Mouse (Mus musculus) hindbrain, postnatal 0 days (tissue): ENCODE data around the gene Gpr142. TPM values are rescaled to one million over a fixed set of nuclear protein-coding genes. Genes with fewer than 3 reads are reported as not detected.

Source experiments
- ATAC-seq: fragments of 200-750 bp; cut with Nextera tagmentation; 2 replicates; pipeline ENCODE4 v1.8.0; 2017; ENCODE audit warnings: mild to moderate bottlenecking, moderate TSS enrichment, moderate library complexity
- DNase-seq: peaks from one replicate; pipeline ENCODE4 v3.0.0-alpha.2; 2015; ENCODE audit warnings: low spot score
- H3K27ac ChIP-seq: fragments of 300-500 bp; sonication (generic); 2 replicates; pipeline ENCODE4 v1.5.1; 2014; ENCODE audit warnings: mild to moderate bottlenecking
- H3K27me3 ChIP-seq: fragments of 300-500 bp; sonication (generic); 2 replicates; pipeline ENCODE4 v1.6.1; 2014; ENCODE audit warnings: low read length, mixed read lengths; ENCODE audit not compliant: insufficient read depth
- H3K36me3 ChIP-seq: fragments of 300-500 bp; sonication (generic); 2 replicates; pipeline ENCODE4 v1.6.1; 2014; ENCODE audit warnings: low read length, mixed read lengths; ENCODE audit not compliant: insufficient read depth
- H3K4me1 ChIP-seq: fragments of 300-500 bp; sonication (generic); 2 replicates; pipeline ENCODE4 v1.6.1; 2014; ENCODE audit warnings: antibody characterized with exemption, low read length, mixed read lengths; ENCODE audit not compliant: insufficient read depth
- H3K4me2 ChIP-seq: fragments of 300-500 bp; sonication (generic); 2 replicates; pipeline ENCODE4 v1.6.1; 2014; ENCODE audit warnings: low read depth, mild to moderate bottlenecking, low read length, moderate library complexity, mixed read lengths
- H3K4me3 ChIP-seq: fragments of 300-500 bp; sonication (generic); 2 replicates; pipeline ENCODE4 v1.5.1; 2014; ENCODE audit warnings: low read length
- H3K9ac ChIP-seq: fragments of 300-500 bp; sonication (generic); replicated peaks from 2 replicates; pipeline ENCODE4 v1.6.1; 2014; ENCODE audit warnings: mild to moderate bottlenecking, low read length, moderate library complexity, mixed read lengths
- H3K9me3 ChIP-seq: fragments of 300-500 bp; sonication (generic); 2 replicates; pipeline ENCODE4 v1.6.1; 2016; ENCODE audit warnings: low read length, mixed read lengths
- CTCF ChIP-seq: IDR thresholded peaks from 2 replicates; pipeline ENCODE4 v1.5.1; 2016; ENCODE audit warnings: antibody characterized with exemption, control low read depth, low read depth
- WGBS: fragments of 180-500 bp; shearing (Covaris S2); extraction: QIAGEN DNeasy Blood & Tissue Kit; methylation state at CpG from one replicate; pipeline ENCODE4 v1.1.7; 2014; 5-methylcytosine and 5-hydroxymethylcytosine counted together
- polyA plus RNA-seq: library from polyadenylated mRNA; unstranded; fragments of >200 nt; fragmentation: Nextera tagmentation; extraction: Ambion mirVana; gene quantifications from 2 replicates; pipeline ENCODE4 v1.2.1, GENCODE M21; 2015
- total RNA-seq: library from RNA; depleted of rRNA; stranded (reverse); fragments of >200 nt; gene quantifications from 2 replicates; pipeline ENCODE4 v1.2.3, GENCODE M21; 2014

Gpr142 gene
- total and polyA plus RNA-seq, 2 experiments from 2014 or later = 0.58 TPM; not detected in 1

GRCm38 (mm10) chr11:114795848-114796322 is 2.8 kb upstream of the Gpr142 start, which contains the start of gene Btbd17:
Btbd17 (minus strand) TSS chr11:114795945.
- ATAC-seq (peak; percentile 88), DNase-seq (peak; percentile 90)
- no peak for TF ChIP-seq CTCF
- Histone ChIP-seq H3K9ac (peak within 1 kb of the TSS; percentile 46), H3K27me3 (no peaks in the 10 kb centered on the region), H3K4me3 (peak within 1 kb of the TSS; percentile 32), H3K27ac (peak within 1 kb of the TSS; percentile 95), H3K4me2 (peak within 1 kb of the TSS; percentile 68), H3K9me3 (no peaks in the 10 kb centered on the region), H3K36me3 (no peaks in the 10 kb centered on the region), H3K4me1 (peaks cover 40% of the 10 kb centered on the region)
- WGBS = 7% methylated on average over 4 of the region's 4 CpGs

DNA sequence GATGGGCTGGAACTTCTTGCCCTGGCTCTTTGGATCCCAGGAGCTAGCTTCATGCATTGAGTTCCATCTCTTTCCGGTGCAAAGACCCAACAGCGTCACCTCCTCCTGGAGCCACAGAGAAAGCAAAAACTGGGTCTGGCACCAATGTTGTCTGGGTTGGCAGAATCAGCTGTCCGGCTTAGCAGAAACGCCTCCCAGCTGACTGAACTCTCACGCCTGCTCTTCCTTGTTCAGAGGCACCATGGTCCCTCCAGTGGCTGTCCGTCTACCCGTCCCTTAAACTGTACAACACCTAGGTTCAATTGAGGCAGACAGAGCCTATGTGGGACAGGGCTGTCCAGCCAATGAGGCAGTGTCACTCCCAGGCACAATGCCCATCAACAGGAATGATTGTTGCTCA is 1.5 kb upstream of the Gpr142 start:
- no peak overlapping the region for H3K9ac ChIP-seq
- no peaks in the 10 kb centered on the region for H3K36me3 ChIP-seq
- H3K27ac ChIP-seq = peak overlapping the region; percentile 95; the same call in 1 of the 2 replicates
- DNase-seq (no peak), ATAC-seq (no peak)
- H3K4me1 ChIP-seq = peaks cover 34% of the 10 kb centered on the region
- H3K4me2 ChIP-seq = no peak overlapping the region
- TF ChIP-seq CTCF = no peak
- no peaks in the 10 kb centered on the region for H3K9me3 ChIP-seq
- H3K4me3 ChIP-seq = no peak overlapping the region
- 81% methylated on average over 7 of the region's 7 CpGs for WGBS
- no peaks in the 10 kb centered on the region for H3K27me3 ChIP-seq

GRCm38 (mm10) chr11:114797981-114798380 is 743 bp upstream of the Gpr142 start:
- H3K4me1 ChIP-seq = peaks cover 32% of the 10 kb centered on the region
- WGBS = 94% methylated on average over 3 of the region's 3 CpGs

GRCm38 (mm10) chr11:114801906-114802305 is 3.2 kb downstream of the Gpr142 start:
- no peaks in the 10 kb centered on the region for H3K27me3 ChIP-seq
- H3K27ac ChIP-seq = no peak overlapping the region
- no peak overlapping the region for H3K4me2 ChIP-seq
- no peak for TF ChIP-seq CTCF
- ATAC-seq (no peak), DNase-seq (no peak)
- no peak overlapping the region for H3K4me3 ChIP-seq
- no peak overlapping the region for H3K9ac ChIP-seq
- 88% methylated on average over 1 of the region's 1 CpGs for WGBS
- 0 out of 2 replicates have a peak, but pooled peaks cover 2% of the 10 kb centered on the region for H3K4me1 ChIP-seq
- H3K9me3 ChIP-seq = no peaks in the 10 kb centered on the region
- no peaks in the 10 kb centered on the region for H3K36me3 ChIP-seq

More at GRCm38 (mm10) chr11:114797981-114798380, 743 bp upstream of the Gpr142 start:
- no peak for TF ChIP-seq CTCF
- no peak overlapping the region for H3K4me3 ChIP-seq
- DNase-seq (no peak), ATAC-seq (no peak)
- H3K9ac ChIP-seq = no peak overlapping the region
- no peaks in the 10 kb centered on the region for H3K36me3 ChIP-seq
- no peaks in the 10 kb centered on the region for H3K9me3 ChIP-seq
- no peak overlapping the region for H3K4me2 ChIP-seq
- no peak overlapping the region for H3K27ac ChIP-seq
- no peaks in the 10 kb centered on the region for H3K27me3 ChIP-seq

- Histone ChIP-seq H3K9ac (0 out of 2 replicates have a peak overlapping the region, but pooled peaks have one; percentile 13), H3K4me1 (0 out of 2 replicates have a peak, but pooled peaks cover 2% of the 10 kb centered on the region), H3K9me3 (no peaks in the 10 kb centered on the region), H3K27ac (no peak overlapping the region), H3K36me3 (no peaks in the 10 kb centered on the region), H3K27me3 (no peaks in the 10 kb centered on the region), H3K4me3 (no peak overlapping the region), H3K4me2 (no peak overlapping the region)
- TF ChIP-seq CTCF = no peak
- 62% methylated on average over 15 of the region's 15 CpGs for WGBS
- ATAC-seq = no peak
- DNase-seq = no peak
Measured at GRCm38 (mm10) chr11:114802540-114803267, 4.0 kb downstream of the Gpr142 start.

GRCm38 (mm10) chr11:114803990-114804389 is 5.3 kb downstream of the Gpr142 start:
- H3K27ac ChIP-seq = no peak overlapping the region
- no peak for DNase-seq
- WGBS = 23% methylated on average over 8 of the region's 8 CpGs
- no peaks in the 10 kb centered on the region for H3K9me3 ChIP-seq
- no peak overlapping the region for H3K4me3 ChIP-seq
- 0 out of 2 replicates have a peak, but pooled peaks cover 2% of the 10 kb centered on the region for H3K4me1 ChIP-seq
- TF ChIP-seq CTCF = no peak
- no peaks in the 10 kb centered on the region for H3K27me3 ChIP-seq
- H3K36me3 ChIP-seq = no peaks in the 10 kb centered on the region
- H3K9ac ChIP-seq = no peak overlapping the region
- no peak overlapping the region for H3K4me2 ChIP-seq
- ATAC-seq = no peak

GRCm38 (mm10) chr11:114807025-114807424 is 8.3 kb downstream of the Gpr142 start:
- Histone ChIP-seq H3K27me3 (no peaks in the 10 kb centered on the region), H3K4me1 (0 out of 2 replicates have a peak, but pooled peaks cover 2% of the 10 kb centered on the region), H3K27ac (no peak overlapping the region), H3K9me3 (no peaks in the 10 kb centered on the region), H3K9ac (no peak overlapping the region), H3K36me3 (no peaks in the 10 kb centered on the region), H3K4me2 (no peak overlapping the region), H3K4me3 (no peak overlapping the region)
- WGBS = 40% methylated on average over 2 of the region's 2 CpGs
- ATAC-seq = no peak; the same call in 1 of the 2 replicates
- DNase-seq = no peak
- no peak for TF ChIP-seq CTCF
